Mouse (Mus musculus) intestine, embryonic 16.5 days (tissue): ENCODE data around the gene Utp4. TPM values are rescaled to one million over a fixed set of nuclear protein-coding genes. Genes with fewer than 3 reads are reported as not detected.

Source experiments
- ATAC-seq: fragments of 200-750 bp; cut with Nextera tagmentation; 2 replicates; pipeline ENCODE4 v1.8.0; 2017; ENCODE audit warnings: moderate TSS enrichment, moderate library complexity
- H3K27ac ChIP-seq: fragments of 300-500 bp; sonication (generic); 2 replicates; pipeline ENCODE4 v1.5.1; 2014; ENCODE audit warnings: mild to moderate bottlenecking, low read length
- H3K27me3 ChIP-seq: fragments of 300-500 bp; sonication (generic); replicated peaks from 2 replicates; pipeline ENCODE4 v1.6.1; 2014; ENCODE audit warnings: low read length, control low read depth, mixed read lengths; ENCODE audit not compliant: control insufficient read depth, insufficient read depth
- H3K36me3 ChIP-seq: fragments of 300-500 bp; sonication (generic); 2 replicates; pipeline ENCODE4 v1.6.1; 2014; ENCODE audit warnings: low read length, control low read depth; ENCODE audit not compliant: control insufficient read depth, insufficient read depth
- H3K4me1 ChIP-seq: fragments of 300-500 bp; sonication (generic); 2 replicates; pipeline ENCODE4 v1.6.1; 2014; ENCODE audit warnings: low read length, control low read depth, mixed read lengths; ENCODE audit not compliant: control insufficient read depth, insufficient read depth
- H3K4me2 ChIP-seq: fragments of 300-500 bp; sonication (generic); 2 replicates; pipeline ENCODE4 v1.6.1; 2014; ENCODE audit warnings: low read depth, low read length, control low read depth
- H3K4me3 ChIP-seq: fragments of 300-500 bp; sonication (generic); 2 replicates; pipeline ENCODE4 v1.5.1; 2014; ENCODE audit warnings: mild to moderate bottlenecking, low read length
- H3K9ac ChIP-seq: fragments of 300-500 bp; sonication (generic); 2 replicates; pipeline ENCODE4 v1.6.1; 2014; ENCODE audit warnings: low read depth, low read length
- H3K9me3 ChIP-seq: fragments of 300-500 bp; sonication (generic); 2 replicates; pipeline ENCODE4 v1.6.1; 2016; ENCODE audit warnings: low read length, control low read depth; ENCODE audit not compliant: control insufficient read depth
- WGBS: fragments of 180-500 bp; shearing (Covaris S2); extraction: QIAGEN DNeasy Blood & Tissue Kit; methylation state at CpG from one replicate; pipeline ENCODE4 v1.1.7; 2014; 5-methylcytosine and 5-hydroxymethylcytosine counted together
- polyA plus RNA-seq: library from polyadenylated mRNA; unstranded; fragments of >200 nt; fragmentation: Nextera tagmentation; extraction: Ambion mirVana; gene quantifications from 2 replicates; pipeline ENCODE4 v1.2.1, GENCODE M21; 2015

The Utp4 gene
- polyA plus RNA-seq, 1 experiment from 2014 or later: 66.6 TPM

GRCm38 (mm10) chr8:106892806-106893451, 507 bp upstream of the Utp4 start:
- Histone ChIP-seq H3K36me3 (no peaks in the 10 kb centered on the region; the same call in 1 of the 2 replicates), H3K9ac (peak overlapping the region; percentile 99), H3K27ac (peak overlapping the region; percentile 94), H3K4me3 (peak overlapping the region; percentile 89), H3K4me1 (peaks cover 15% of the 10 kb centered on the region), H3K4me2 (peak overlapping the region; percentile 67), H3K9me3 (no peaks in the 10 kb centered on the region), H3K27me3 (no peaks in the 10 kb centered on the region)
- peak; percentile 88 for ATAC-seq
- WGBS: under 1% methylated on average over 53 of the region's 57 CpGs

GRCm38 (mm10) chr8:106899473-106899872, 6.0 kb downstream of the Utp4 start:
- 66% methylated on average over 5 of the region's 5 CpGs for WGBS

GRCm38 (mm10) chr8:106905727-106906480, 12.5 kb downstream of the Utp4 start:
- H3K4me1 ChIP-seq: no peaks in the 10 kb centered on the region
- no peak for ATAC-seq
- H3K36me3 ChIP-seq: peaks cover 22% of the 10 kb centered on the region
- no peaks in the 10 kb centered on the region for H3K9me3 ChIP-seq
- no peak overlapping the region for H3K9ac ChIP-seq
- H3K4me2 ChIP-seq: no peak overlapping the region
- no peak overlapping the region for H3K27ac ChIP-seq
- no peak overlapping the region for H3K4me3 ChIP-seq
- H3K27me3 ChIP-seq: no peaks in the 10 kb centered on the region
- 93% methylated on average over 17 of the region's 17 CpGs for WGBS

More at GRCm38 (mm10) chr8:106899473-106899872, 6.0 kb downstream of the Utp4 start:
- Histone ChIP-seq H3K4me2 (no peak overlapping the region), H3K36me3 (peaks cover 10% of the 10 kb centered on the region), H3K27ac (no peak overlapping the region), H3K4me3 (no peak overlapping the region), H3K9me3 (no peaks in the 10 kb centered on the region), H3K9ac (no peak overlapping the region), H3K27me3 (no peaks in the 10 kb centered on the region), H3K4me1 (peaks cover under 1% of the 10 kb centered on the region)
- no peak for ATAC-seq

- Histone ChIP-seq H3K4me3 (no peak overlapping the region), H3K27me3 (no peaks in the 10 kb centered on the region), H3K36me3 (peaks cover 22% of the 10 kb centered on the region), H3K4me1 (no peaks in the 10 kb centered on the region), H3K9ac (no peak overlapping the region), H3K9me3 (no peaks in the 10 kb centered on the region), H3K27ac (no peak overlapping the region), H3K4me2 (no peak overlapping the region)
- 92% methylated on average over 6 of the region's 6 CpGs for WGBS
- no peak for ATAC-seq
Measured at GRCm38 (mm10) chr8:106906635-106907034, 13.2 kb downstream of the Utp4 start.

GRCm38 (mm10) chr8:106907450-106907849, 14.0 kb downstream of the Utp4 start:
- no peak for ATAC-seq
- H3K4me1 ChIP-seq: no peaks in the 10 kb centered on the region
- no peak overlapping the region for H3K27ac ChIP-seq
- H3K9me3 ChIP-seq: no peaks in the 10 kb centered on the region
- peaks cover 20% of the 10 kb centered on the region for H3K36me3 ChIP-seq
- no peaks in the 10 kb centered on the region for H3K27me3 ChIP-seq
- H3K4me2 ChIP-seq: no peak overlapping the region
- no peak overlapping the region for H3K9ac ChIP-seq
- WGBS: 91% methylated on average over 6 of the region's 6 CpGs
- H3K4me3 ChIP-seq: no peak overlapping the region

- Histone ChIP-seq H3K4me2 (no peak overlapping the region), H3K27ac (no peak overlapping the region), H3K27me3 (no peaks in the 10 kb centered on the region), H3K36me3 (peaks cover 23% of the 10 kb centered on the region), H3K4me3 (no peak overlapping the region), H3K9ac (no peak overlapping the region), H3K4me1 (no peaks in the 10 kb centered on the region), H3K9me3 (no peaks in the 10 kb centered on the region)
- no peak for ATAC-seq
- WGBS: 89% methylated on average over 7 of the region's 7 CpGs
Measured at GRCm38 (mm10) chr8:106908291-106908690, 14.9 kb downstream of the Utp4 start.

GRCm38 (mm10) chr8:106913631-106914030, 20.2 kb downstream of the Utp4 start:
- Histone ChIP-seq H3K4me3 (no peak overlapping the region), H3K27ac (no peak overlapping the region), H3K4me2 (no peak overlapping the region), H3K4me1 (no peaks in the 10 kb centered on the region), H3K9ac (no peak overlapping the region), H3K36me3 (peaks cover 27% of the 10 kb centered on the region), H3K27me3 (no peaks in the 10 kb centered on the region), H3K9me3 (no peaks in the 10 kb centered on the region)
- no peak for ATAC-seq
- WGBS: 96% methylated on average over 10 of the region's 10 CpGs

- Histone ChIP-seq H3K27ac (no peak overlapping the region), H3K4me2 (no peak overlapping the region), H3K9me3 (no peaks in the 10 kb centered on the region), H3K4me3 (no peak overlapping the region), H3K4me1 (no peaks in the 10 kb centered on the region), H3K36me3 (peaks cover 32% of the 10 kb centered on the region), H3K9ac (no peak overlapping the region), H3K27me3 (no peaks in the 10 kb centered on the region)
- no peak for ATAC-seq
- WGBS: 89% methylated on average over 8 of the region's 8 CpGs
Measured at GRCm38 (mm10) chr8:106919721-106920394, 26.4 kb downstream of the Utp4 start.

GRCm38 (mm10) chr8:106920395-106920741, 26.9 kb downstream of the Utp4 start:
- Histone ChIP-seq H3K27ac (no peak overlapping the region), H3K4me2 (no peak overlapping the region), H3K9ac (no peak overlapping the region), H3K4me1 (no peaks in the 10 kb centered on the region), H3K27me3 (no peaks in the 10 kb centered on the region), H3K4me3 (no peak overlapping the region), H3K9me3 (no peaks in the 10 kb centered on the region), H3K36me3 (peaks cover 32% of the 10 kb centered on the region)
- ATAC-seq: no peak
- 95% methylated on average over 5 of the region's 5 CpGs for WGBS
